ENCODE assay signal across 9 mouse cellular contexts in the genomic region with DNA sequence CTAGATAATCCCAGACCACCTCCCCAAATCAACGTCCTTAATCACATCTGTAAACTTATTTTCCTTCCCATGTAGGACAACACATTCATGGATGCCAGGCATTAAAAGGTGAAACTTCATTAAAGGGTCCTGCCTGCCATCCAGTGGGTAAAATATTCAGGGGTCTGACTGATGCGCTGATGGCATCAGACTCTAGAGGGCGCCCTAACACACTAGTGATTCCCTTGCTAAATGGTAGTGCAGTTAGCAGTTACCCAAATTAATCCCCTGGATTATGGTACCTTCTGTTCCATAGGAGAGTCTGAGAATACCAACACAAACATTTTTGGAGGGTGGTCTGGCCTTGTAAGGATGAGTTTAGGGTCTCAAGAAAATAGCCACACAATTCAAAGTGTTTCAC.
DNase-seq lines count a peak whose midpoint lies in the region; ATAC-seq and TF ChIP-seq lines count a peak whose summit lies in the region.
"Had no signal": no experiment of that assay in that cellular context is flagged by ENCODE, and none has a peak within 500 bp of the region (broad histone marks: within the 10 kb centered on the region; RNA-seq: fewer than 3 reads in every experiment).

No protein-coding gene starts in this region.

- no peaks in the 10 kb centered on the region for H3K9me3 ChIP-seq in liver, embryonic 12.5 days (replicated peaks)
- no peaks in the 10 kb centered on the region for H3K9me3 ChIP-seq in limb, embryonic 10.5 days (replicated peaks)
- H3K9me3 ChIP-seq: liver, embryonic 15.5 days had no signal

- ATAC-seq in liver, embryonic 12.5 days: no peak
- ATAC-seq in granulocyte monocyte progenitor cell, adult 5-6 weeks (replicated peaks; ENCODE audit: poor library complexity, severe bottlenecking): peak; percentile 77
- ATAC-seq in CD4-positive, CD25-positive, alpha-beta regulatory T cell, adult 4 months: no peak

- no peaks in the 10 kb centered on the region for H3K79me2 ChIP-seq in liver, adult 2 months (ENCODE audit: control insufficient read depth, insufficient read depth, low read length)

- no peak overlapping the region for H3K9ac ChIP-seq in liver, adult 2 months (ENCODE audit: low read depth, low read length)
- no peak overlapping the region for H3K9ac ChIP-seq in liver, embryonic 12.5 days
- H3K9ac ChIP-seq: liver, embryonic 15.5 days had no signal

- peak; percentile 43; the same call in 1 of the 2 replicates for TF ChIP-seq CTCF in liver, adult 2 months (IDR thresholded peaks at IDR 0.05; ENCODE audit: low read depth, low read length)

- WGBS in liver, adult 2 months: 3% methylated on average over 3 of the region's 3 CpGs
- WGBS in liver, embryonic 12.5 days (ENCODE audit: insufficient replicate concordance): under 1% methylated on average over 3 of the region's 3 CpGs
- 7% methylated on average over 3 of the region's 3 CpGs for WGBS in limb, embryonic 10.5 days

- no peak for TF ChIP-seq POLR2A in liver, adult 2 months (IDR thresholded peaks at IDR 0.05; ENCODE audit: extremely low read depth, insufficient read depth, low read length)

- no peak overlapping the region for H3K4me3 ChIP-seq in liver, adult 2 months (ENCODE audit: insufficient read depth, low read depth, low read length)
- no peak overlapping the region for H3K4me3 ChIP-seq in liver, embryonic 12.5 days
- no peak overlapping the region for H3K4me3 ChIP-seq in limb, embryonic 10.5 days
- H3K4me3 ChIP-seq: liver, embryonic 15.5 days had no signal

- no peak overlapping the region for H3K27ac ChIP-seq in liver, adult 2 months (replicated peaks; ENCODE audit: insufficient read depth, low read depth, low read length)
- no peak overlapping the region for H3K27ac ChIP-seq in liver, embryonic 12.5 days
- H3K27ac ChIP-seq in limb, embryonic 10.5 days: no peak overlapping the region
- H3K27ac ChIP-seq: liver, embryonic 15.5 days had no signal

- no peak overlapping the region for H3K4me2 ChIP-seq in liver, embryonic 12.5 days
- H3K4me2 ChIP-seq: liver, embryonic 15.5 days had no signal

- peak; percentile 41 for DNase-seq in cerebellum, adult 11 months
- no peak for DNase-seq in cerebellum, adult 9-11 months
- no peak for DNase-seq in liver, adult 2 months (ENCODE audit: extremely low read depth, low read depth, low spot score)
- peak; percentile 53 for DNase-seq in brain, adult 2 months (ENCODE audit: low read depth, low spot score)
- DNase-seq in limb, embryonic 10.5 days (ENCODE audit: low spot score): peak; percentile 62

- no peaks in the 10 kb centered on the region for H3K36me3 ChIP-seq in liver, adult 2 months (ENCODE audit: control insufficient read depth, insufficient read depth, low read length)
- H3K36me3 ChIP-seq in liver, embryonic 12.5 days: no peaks in the 10 kb centered on the region
- H3K36me3 ChIP-seq in limb, embryonic 10.5 days: no peaks in the 10 kb centered on the region
- H3K36me3 ChIP-seq: liver, embryonic 15.5 days had no signal

- no peaks in the 10 kb centered on the region for H3K27me3 ChIP-seq in liver, adult 2 months (ENCODE audit: control insufficient read depth, insufficient read depth, low read length)
- H3K27me3 ChIP-seq in liver, embryonic 12.5 days (replicated peaks): no peaks in the 10 kb centered on the region
- no peaks in the 10 kb centered on the region for H3K27me3 ChIP-seq in limb, embryonic 10.5 days (ENCODE audit: low read depth, poor library complexity, severe bottlenecking)
- H3K27me3 ChIP-seq: liver, embryonic 15.5 days had no signal

- no peaks in the 10 kb centered on the region for H3K4me1 ChIP-seq in liver, adult 2 months (ENCODE audit: control insufficient read depth, insufficient read depth, low read length)
- no peaks in the 10 kb centered on the region for H3K4me1 ChIP-seq in liver, embryonic 12.5 days
- H3K4me1 ChIP-seq in limb, embryonic 10.5 days: no peaks in the 10 kb centered on the region
- H3K4me1 ChIP-seq: liver, embryonic 15.5 days had no signal

Comparison
In these comparisons a context has a peak if more than half of its experiments do, and no peak if none do; other contexts are left out.
1. DNase-seq: peak in cerebellum, adult 11 months (single experiment), brain, adult 2 months (single experiment) and limb, embryonic 10.5 days (single experiment); none in cerebellum, adult 9-11 months (single experiment) and liver, adult 2 months (single experiment).